Mouse (Mus musculus) liver, embryonic 16.5 days (tissue): Measurements from ENCODE around the gene Gm21188. TPM values are rescaled to one million over a fixed set of nuclear protein-coding genes. Genes with fewer than 3 reads are reported as not detected.

ENCODE experiments used
- polyA plus RNA-seq: library from polyadenylated mRNA; unstranded; fragments of >200 nt; fragmentation: Nextera tagmentation; extraction: Ambion mirVana; gene quantifications from 2 replicates; pipeline ENCODE4 v1.2.1, GENCODE M21; 2015

Gm21188 gene
- polyA plus RNA-seq, 1 experiment from 2014 or later = 0.50 TPM

Other genes with a start within 250 kb of the Gm21188 start
- not detected in 2 replicates for gene AF067063, start 222.0 kb downstream of the Gm21188 start, polyA plus RNA-seq
- gene D13Ertd608e, start 216.2 kb downstream of the Gm21188 start, polyA plus RNA-seq = not detected in 2 replicates
- gene Tcstv1, start 157.4 kb downstream of the Gm21188 start, polyA plus RNA-seq = not detected in 2 replicates
- gene Gm21761, start 122.9 kb downstream of the Gm21188 start, polyA plus RNA-seq = not detected in 2 replicates
- gene B020031M17Rik, start 101.4 kb downstream of the Gm21188 start, polyA plus RNA-seq = not detected in 2 replicates
- 0.21 TPM in 1 of 2 replicates, not detected in the other for gene Gm36079, start 25.2 kb downstream of the Gm21188 start, polyA plus RNA-seq
- not detected in 2 replicates for gene Gm20767, start 88.1 kb upstream of the Gm21188 start, polyA plus RNA-seq
- not detected in 2 replicates for gene Gm21818, start 120.2 kb upstream of the Gm21188 start, polyA plus RNA-seq
- not detected in 2 replicates for gene Gm21762, start 163.8 kb upstream of the Gm21188 start, polyA plus RNA-seq
- gene Gm21731, start 186.9 kb upstream of the Gm21188 start, polyA plus RNA-seq = not detected in 2 replicates
- gene AF067061, start 210.9 kb upstream of the Gm21188 start, polyA plus RNA-seq = not detected in 2 replicates
- gene BC147527, start 248.2 kb upstream of the Gm21188 start, polyA plus RNA-seq = 0.40 and 0.42 TPM in 2 replicates